Mouse (Mus musculus): ENCODE data around the gene Pglyrp1. TPM values are rescaled to one million over a fixed set of nuclear protein-coding genes. Genes with fewer than 3 reads are reported as not detected.
A peak's percentile ranks its signal among the peaks of the same experiment; 100 is the strongest.

Gene Pglyrp1
- total RNA-seq, 1 experiment from 2014 or later = 139 TPM

DNA sequence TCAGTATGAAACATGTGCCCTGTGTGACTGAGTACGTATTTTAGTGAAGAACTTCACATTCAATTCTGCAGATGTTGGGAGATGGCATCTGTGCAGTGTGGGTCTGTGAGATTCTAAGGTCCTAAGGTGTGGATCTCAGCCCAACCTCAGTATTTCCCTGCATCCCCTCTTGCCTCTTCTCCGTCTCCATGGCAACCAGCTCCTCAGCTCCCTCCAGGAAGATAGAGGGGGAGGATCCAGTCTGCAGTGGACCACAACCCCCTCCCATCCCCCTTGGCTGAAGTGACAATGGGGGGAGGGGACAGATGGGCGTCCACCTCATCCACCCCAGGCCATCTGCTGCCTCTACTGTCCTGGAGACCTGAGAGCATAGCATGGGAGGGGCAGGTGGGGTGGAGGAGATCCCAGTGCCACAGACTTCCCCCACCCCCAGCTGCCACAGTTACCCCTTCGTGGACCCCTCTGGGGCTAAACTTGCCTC lies 52.6 kb downstream of the Pglyrp1 start:
- no peak for ATAC-seq (replicated peaks; ENCODE audit: insufficient number of reproducible peaks, low FRiP score, low TSS enrichment, poor library complexity, severe bottlenecking)

DNA sequence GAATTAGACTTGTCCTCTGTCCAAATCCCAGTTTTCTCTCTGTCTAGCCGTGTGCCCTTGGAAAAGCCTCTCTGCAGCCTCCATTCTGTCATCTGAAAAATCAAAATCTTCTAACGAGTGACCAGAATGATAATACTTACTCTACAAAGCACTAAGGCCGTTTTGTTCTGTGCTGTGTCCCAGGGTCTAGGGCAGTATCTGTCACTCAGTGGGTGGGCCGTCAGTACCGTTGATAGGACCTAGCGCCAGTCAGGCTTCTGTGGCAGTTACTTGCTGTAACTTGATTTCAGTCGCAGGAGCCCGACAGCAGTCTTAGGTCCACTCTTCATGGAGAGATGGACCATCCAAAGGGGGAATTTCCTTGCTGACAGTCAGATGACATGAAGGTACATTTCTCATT lies 53.2 kb downstream of the Pglyrp1 start:
- no peak for ATAC-seq (replicated peaks; ENCODE audit: insufficient number of reproducible peaks, low FRiP score, low TSS enrichment, poor library complexity, severe bottlenecking)

DNA sequence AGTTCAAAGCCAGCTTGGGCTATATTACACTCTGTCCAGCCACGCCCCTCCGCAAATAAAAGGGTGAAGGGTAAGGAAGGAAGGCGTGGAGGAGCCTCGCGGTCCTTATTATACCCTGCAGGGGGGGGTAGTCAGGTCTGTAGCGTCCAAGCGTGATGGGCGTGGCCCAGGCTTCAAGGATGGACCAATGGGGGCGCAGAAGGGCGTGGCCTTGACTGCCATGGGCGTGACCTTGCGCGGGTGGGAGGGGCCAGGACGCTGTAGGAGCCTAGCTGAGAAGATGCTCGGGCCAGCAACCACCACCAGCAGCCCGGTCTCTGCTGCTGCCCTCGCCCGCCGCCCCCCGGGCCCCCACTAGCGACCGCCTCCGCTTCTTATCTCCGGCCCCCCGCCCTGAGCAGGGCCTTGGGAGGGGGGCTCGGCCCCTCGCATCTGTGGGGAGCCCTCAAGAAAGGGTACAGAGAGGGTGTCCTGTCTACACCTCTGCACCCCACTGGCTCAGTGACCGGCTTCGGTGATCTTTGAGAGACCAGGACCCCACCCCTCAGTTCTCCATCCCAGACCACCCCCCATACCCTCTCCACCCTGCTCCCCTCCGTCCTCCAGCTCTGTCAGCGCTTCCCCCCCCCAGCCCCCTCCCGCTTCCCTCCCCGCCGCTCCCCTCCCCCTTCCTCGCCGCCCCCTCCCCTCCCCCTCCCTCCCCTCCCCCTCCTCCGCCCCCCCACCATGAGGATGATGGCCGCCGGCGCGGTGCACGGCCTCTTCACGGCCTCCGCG lies 54.2 kb downstream of the Pglyrp1 start, which contains the start of gene Nova2:
TSS of gene Nova2 (plus strand) at position 727 of the 777 bp plus-strand sequence.
- ATAC-seq (replicated peaks; ENCODE audit: insufficient number of reproducible peaks, low FRiP score, low TSS enrichment, poor library complexity, severe bottlenecking) = peak; percentile 50

GRCm38 (mm10) chr7:18926041-18926790 lies 55.1 kb downstream of the Pglyrp1 start:
- no peak; the same call in 1 of the 2 replicates for ATAC-seq (replicated peaks; ENCODE audit: insufficient number of reproducible peaks, low FRiP score, low TSS enrichment, poor library complexity, severe bottlenecking)

DNA sequence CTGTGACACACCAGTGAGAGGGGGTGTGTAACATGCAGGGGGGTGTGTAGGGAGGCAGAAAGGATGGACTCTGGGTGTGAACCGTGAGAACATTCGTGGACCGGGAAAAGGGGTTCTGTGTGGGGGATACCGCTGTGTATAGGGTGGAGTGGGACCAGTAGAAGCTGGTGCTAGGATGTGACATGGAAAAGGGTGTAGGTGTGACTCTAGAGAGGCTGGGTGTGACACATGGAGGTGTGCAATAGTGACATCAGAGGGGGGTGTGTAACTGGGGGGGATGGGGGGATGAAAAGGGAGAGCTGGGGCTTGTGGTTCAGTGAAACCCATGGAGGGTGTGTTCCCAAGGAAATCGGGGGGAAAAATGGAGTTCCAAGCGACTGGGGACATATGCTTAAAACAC lies 55.8 kb downstream of the Pglyrp1 start:
- ATAC-seq (replicated peaks; ENCODE audit: insufficient number of reproducible peaks, low FRiP score, low TSS enrichment, poor library complexity, severe bottlenecking) = no peak

DNA sequence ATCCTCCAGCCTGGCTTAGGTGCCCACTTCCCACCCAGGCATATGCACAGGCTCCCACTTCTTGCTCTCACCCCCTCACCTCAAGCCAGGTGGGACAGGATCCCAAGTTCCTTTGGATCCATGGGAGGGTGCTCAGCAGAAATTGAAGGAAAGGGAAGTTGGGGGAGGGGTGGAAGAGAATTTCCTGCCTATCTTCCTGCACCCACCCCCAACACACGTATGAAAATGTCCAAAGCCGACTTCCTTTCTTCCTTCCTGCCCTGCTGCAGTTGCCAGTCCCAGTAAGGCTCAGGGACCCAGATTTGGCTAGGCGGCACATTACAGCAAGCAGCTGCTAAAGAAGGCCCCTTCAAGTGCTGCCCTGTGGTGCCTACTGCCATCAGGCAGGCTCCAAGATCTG lies 56.6 kb downstream of the Pglyrp1 start:
- ATAC-seq (replicated peaks; ENCODE audit: insufficient number of reproducible peaks, low FRiP score, low TSS enrichment, poor library complexity, severe bottlenecking) = no peak

Other genes with a start within 250 kb of the Pglyrp1 start
- not detected in 3 replicates for gene Psg21, start 214.6 kb upstream of the Pglyrp1 start, total RNA-seq (2017)
- not detected in 3 replicates for gene Psg20, start 185.1 kb upstream of the Pglyrp1 start, total RNA-seq (2017)
- not detected in 3 replicates for gene Psg22, start 153.2 kb upstream of the Pglyrp1 start, total RNA-seq (2017)
- not detected in 3 replicates for gene Psg19, start 72.8 kb upstream of the Pglyrp1 start, total RNA-seq (2017)
- not detected in 3 replicates for gene Psg17, start 49.7 kb upstream of the Pglyrp1 start, total RNA-seq (2017)
- 0.19 to 0.75 TPM in 2 of 3 replicates, not detected in the other for gene Mill2, start 31.4 kb upstream of the Pglyrp1 start, total RNA-seq (2017)
- gene Ccdc61, start 39.1 kb downstream of the Pglyrp1 start, total RNA-seq (2017) = 10.6 to 30.0 TPM (median 24.7 TPM) in 3 replicates
- not detected in 3 replicates for gene Nova2, start 54.6 kb downstream of the Pglyrp1 start, total RNA-seq (2017)
- gene Nanos2, start 116.1 kb downstream of the Pglyrp1 start, total RNA-seq (2017) = 0.49 TPM in 1 of 3 replicates, not detected in the others
- gene Mypop, start 119.9 kb downstream of the Pglyrp1 start, total RNA-seq (2017) = 0.75 to 2.1 TPM in 2 of 3 replicates, not detected in the other
- 7.1 to 10.5 TPM (median 7.8 TPM) in 3 replicates for gene Irf2bp1, start 132.7 kb downstream of the Pglyrp1 start, total RNA-seq (2017)
- not detected in 3 replicates for gene Foxa3, start 152.2 kb downstream of the Pglyrp1 start, total RNA-seq (2017)
- 23.9 to 51.1 TPM (median 38.5 TPM) in 3 replicates for gene Sympk, start 153.0 kb downstream of the Pglyrp1 start, total RNA-seq (2017)
- gene Rsph6a, start 183.4 kb downstream of the Pglyrp1 start, total RNA-seq (2017) = not detected in 3 replicates
- gene Dmwd, start 204.9 kb downstream of the Pglyrp1 start, total RNA-seq (2017) = 0.39 to 3.2 TPM (median 0.43 TPM) in 3 replicates
- gene Dmpk, start 212.5 kb downstream of the Pglyrp1 start, total RNA-seq (2017) = 0.97 to 1.5 TPM in 2 of 3 replicates, not detected in the other
- gene Six5, start 223.3 kb downstream of the Pglyrp1 start, total RNA-seq (2017) = not detected in 3 replicates
- gene Gm4969, start 247.0 kb downstream of the Pglyrp1 start, total RNA-seq (2017) = not detected in 3 replicates
- 6.7 to 11.5 TPM (median 7.1 TPM) in 3 replicates for gene Fbxo46, start 248.5 kb downstream of the Pglyrp1 start, total RNA-seq (2017)

Measured in monocyte, adult 5-6 weeks (primary cell).